Mouse (Mus musculus) Patski (cell line): Measurements from ENCODE around the gene Mad2l2. TPM values are rescaled to one million over a fixed set of nuclear protein-coding genes. Genes with fewer than 3 reads are reported as not detected.

ENCODE experiments used
- ATAC-seq: fragments of 100-300 bp; one replicate; pipeline ENCODE4 v1.8.0; 2021
- CTCF ChIA-PET: fragments of 350-600 bp; sonication (Branson Sonifier 250); formaldehyde crosslinking; loops from one replicate; lab custom pipeline; 2022; ENCODE audit warnings: inconsistent platforms; lab: Charles Lee
- POLR2A ChIA-PET: fragments of 350-600 bp; sonication (Branson Sonifier 250); formaldehyde crosslinking; loops from one replicate; lab custom pipeline; 2022; ENCODE audit warnings: antibody characterized with exemption, inconsistent platforms; lab: Charles Lee
- DNase-seq: peaks from one replicate; pipeline ENCODE4 v3.0.0-alpha.2; 2011; ENCODE audit warnings: low read depth, low spot score
- H3K27me3 ChIP-seq: fragments of 371-371 bp; one replicate; pipeline ENCODE4 v1.5.1; 2021
- CTCF ChIP-seq: fragments of 100-300 bp; IDR thresholded peaks from one replicate; pipeline ENCODE4 v1.5.1; 2021
- in situ Hi-C: fragments of 300-500 bp; cut with MboI; formaldehyde crosslinking; loops from 3 replicates; pipeline ENCODE4 v1.11.1; 2018; ENCODE audit warnings: low pct_unique_long_range_greater_than_20kb, mixed read lengths
- polyA plus RNA-seq: library from polyadenylated mRNA; unstranded; gene quantifications from one replicate; pipeline ENCODE4 v1.2.3, GENCODE M21; 2021

The Mad2l2 gene
- polyA plus RNA-seq, 1 experiment from 2014 or later, result 46.0 TPM

- DNase-seq (peak; percentile 39), ATAC-seq (peak; percentile 82)
- no peaks in the 10 kb centered on the region for H3K27me3 ChIP-seq
- POLR2A ChIA-PET, result no interaction called here
- CTCF ChIA-PET, result interaction anchor here (1.0 to 2.2 kb wide), 2 partner anchors 22 to 52 kb away, joined by 4 to 6 read pairs; no protein-coding TSS in a partner anchor
- no peak for TF ChIP-seq CTCF
- in situ Hi-C loops, result no loop called here
These were observed 42.2 kb upstream of the Mad2l2 start, which contains the start of gene Agtrap for GRCm38 (mm10) chr4:148087907-148088527. Gene Agtrap (minus strand): TSS chr4:148088031.

GRCm38 (mm10) chr4:148089166-148089565 lies 41.0 kb upstream of the Mad2l2 start:
- ChIA-PET CTCF (interaction anchor here (2.2 kb wide), 1 partner anchor 23 kb away, joined by 6 read pairs; no protein-coding TSS in a partner anchor), POLR2A (no interaction called here)
- DNase-seq (no peak), ATAC-seq (no peak)
- TF ChIP-seq CTCF, result no peak
- H3K27me3 ChIP-seq, result no peaks in the 10 kb centered on the region
- in situ Hi-C loops, result no loop called here

GRCm38 (mm10) chr4:148091181-148091580 lies 39.0 kb upstream of the Mad2l2 start:
- ATAC-seq, result no peak

GRCm38 (mm10) chr4:148092551-148093271 lies 37.5 kb upstream of the Mad2l2 start:
- in situ Hi-C loops, result no loop called here
- DNase-seq (no peak), ATAC-seq (no peak)
- POLR2A ChIA-PET, result no interaction called here
- no peak for TF ChIP-seq CTCF
- no peaks in the 10 kb centered on the region for H3K27me3 ChIP-seq
- CTCF ChIA-PET, result no interaction called here

More at GRCm38 (mm10) chr4:148091181-148091580, 39.0 kb upstream of the Mad2l2 start:
- DNase-seq, result no peak
- no peaks in the 10 kb centered on the region for H3K27me3 ChIP-seq
- CTCF ChIA-PET, result no interaction called here
- TF ChIP-seq CTCF, result no peak
- POLR2A ChIA-PET, result no interaction called here
- in situ Hi-C loops, result no loop called here

GRCm38 (mm10) chr4:148094161-148094560 lies 36.0 kb upstream of the Mad2l2 start:
- ChIA-PET POLR2A (no interaction called here), CTCF (no interaction called here)
- in situ Hi-C loops, result no loop called here
- ATAC-seq, result no peak
- no peaks in the 10 kb centered on the region for H3K27me3 ChIP-seq
- no peak for TF ChIP-seq CTCF
- no peak for DNase-seq

- H3K27me3 ChIP-seq, result no peaks in the 10 kb centered on the region
- POLR2A ChIA-PET, result no interaction called here
- in situ Hi-C loops, result no loop called here
- CTCF ChIA-PET, result no interaction called here
- DNase-seq, result no peak
- ATAC-seq, result no peak
- no peak for TF ChIP-seq CTCF
These were observed 35.1 kb upstream of the Mad2l2 start for GRCm38 (mm10) chr4:148095081-148095480.

GRCm38 (mm10) chr4:148097936-148098335 lies 32.2 kb upstream of the Mad2l2 start:
- no peak for ATAC-seq
- no peak for DNase-seq
- ChIA-PET POLR2A (no interaction called here), CTCF (no interaction called here)
- in situ Hi-C loops, result no loop called here
- TF ChIP-seq CTCF, result no peak
- no peaks in the 10 kb centered on the region for H3K27me3 ChIP-seq

GRCm38 (mm10) chr4:148098666-148099065 lies 31.5 kb upstream of the Mad2l2 start:
- in situ Hi-C loops, result no loop called here
- CTCF ChIA-PET, result no interaction called here
- DNase-seq, result no peak
- H3K27me3 ChIP-seq, result no peaks in the 10 kb centered on the region
- POLR2A ChIA-PET, result no interaction called here
- ATAC-seq, result no peak
- TF ChIP-seq CTCF, result no peak

- ChIA-PET CTCF (interaction anchor here (1.6 kb wide), 1 partner anchor 65 kb away, joined by 3 read pairs; no protein-coding TSS in a partner anchor), POLR2A (interaction anchor here (0.9 kb wide), 1 partner anchor 59 kb away, joined by 3 read pairs; the partner anchor contains the start of genes Fbxo2 and Fbxo44)
- TF ChIP-seq CTCF, result peak; percentile 72
- H3K27me3 ChIP-seq, result no peaks in the 10 kb centered on the region
- in situ Hi-C loops, result no loop called here
- ATAC-seq, result peak; percentile 47
- no peak for DNase-seq
These were observed 28.2 kb upstream of the Mad2l2 start for GRCm38 (mm10) chr4:148101801-148102527.

GRCm38 (mm10) chr4:148104146-148104545 lies 26.0 kb upstream of the Mad2l2 start:
- DNase-seq (no peak), ATAC-seq (no peak)
- no peak for TF ChIP-seq CTCF
- in situ Hi-C loops, result no loop called here
- ChIA-PET CTCF (interaction anchor here (0.7 to 1.7 kb wide), 5 partner anchors 9 to 63 kb away, joined by 3 to 7 read pairs (median 5); no protein-coding TSS in a partner anchor), POLR2A (no interaction called here)
- no peaks in the 10 kb centered on the region for H3K27me3 ChIP-seq
